Mouse (Mus musculus): ENCODE measurements around the gene Jph3. TPM values are rescaled to one million over a fixed set of nuclear protein-coding genes. Genes with fewer than 3 reads are reported as not detected.

Jph3 gene
- polyA plus RNA-seq, 1 experiment, result 0.20 TPM

DNA sequence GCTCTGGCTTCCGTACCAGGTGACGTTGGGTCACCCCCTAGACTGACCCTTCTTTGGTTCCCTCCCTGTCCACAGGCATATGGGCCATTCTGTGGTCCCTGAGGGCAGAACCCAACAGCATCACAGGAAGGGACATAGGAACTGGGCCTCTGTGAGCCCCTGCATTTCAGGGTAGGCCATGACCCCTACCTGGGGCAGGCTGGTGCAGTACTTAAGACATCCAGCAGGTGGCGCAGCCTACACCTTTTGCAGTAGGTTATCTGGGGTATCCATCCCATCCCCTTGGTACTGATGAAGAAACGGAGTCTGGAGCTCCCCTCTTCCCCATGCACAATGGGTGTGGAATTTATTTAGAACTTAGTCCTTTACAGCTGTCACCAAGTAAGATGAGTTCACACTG, 35.0 kb upstream of the Jph3 start:
- DNase-seq, result peak; percentile 46

GRCm38 (mm10) chr8:121695585-121696184, 33.7 kb upstream of the Jph3 start:
- WGBS, result 41% methylated on average over 6 of the region's 6 CpGs

More for the DNA sequence above, 35.0 kb upstream of the Jph3 start:
- no peaks in the 10 kb centered on the region for H3K27me3 ChIP-seq (replicated peaks; ENCODE audit: control insufficient read depth, insufficient read depth, low read length)
- H3K4me1 ChIP-seq (ENCODE audit: control insufficient read depth, insufficient read depth, low read length), result 0 out of 2 replicates have a peak, but pooled peaks cover 2% of the 10 kb centered on the region
- H3K36me3 ChIP-seq (ENCODE audit: control insufficient read depth, insufficient read depth, low read length), result no peaks in the 10 kb centered on the region
- H3K4me3 ChIP-seq (ENCODE audit: insufficient read depth, low read depth, low read length), result no peak overlapping the region
- 58% methylated on average over 4 of the region's 4 CpGs for WGBS
- H3K27ac ChIP-seq (ENCODE audit: insufficient read depth, low read depth, low read length), result no peak overlapping the region
- TF ChIP-seq CTCF (conservative IDR thresholded peaks at IDR 0.05; ENCODE audit: insufficient read depth, insufficient read length, low read depth, low read length), result peak; percentile 78
- TF ChIP-seq POLR2A (IDR thresholded peaks at IDR 0.05; ENCODE audit: low read depth, low read length), result no peak

GRCm38 (mm10) chr8:121697735-121698614, 31.4 kb upstream of the Jph3 start:
- 17% methylated on average over 17 of the region's 17 CpGs for WGBS
- Histone ChIP-seq H3K27me3 (replicated peaks; ENCODE audit: control insufficient read depth, insufficient read depth, low read length) (no peaks in the 10 kb centered on the region), H3K36me3 (ENCODE audit: control insufficient read depth, insufficient read depth, low read length) (no peaks in the 10 kb centered on the region), H3K27ac (ENCODE audit: insufficient read depth, low read depth, low read length) (no peak overlapping the region), H3K4me1 (ENCODE audit: control insufficient read depth, insufficient read depth, low read length) (0 out of 2 replicates have a peak, but pooled peaks cover 2% of the 10 kb centered on the region), H3K4me3 (ENCODE audit: insufficient read depth, low read depth, low read length) (no peak overlapping the region)
- DNase-seq, result no peak
- TF ChIP-seq CTCF (conservative IDR thresholded peaks at IDR 0.05; ENCODE audit: insufficient read depth, insufficient read length, low read depth, low read length) (no peak), POLR2A (IDR thresholded peaks at IDR 0.05; ENCODE audit: low read depth, low read length) (no peak)

More at GRCm38 (mm10) chr8:121695585-121696184, 33.7 kb upstream of the Jph3 start:
- Histone ChIP-seq H3K27ac (ENCODE audit: insufficient read depth, low read depth, low read length) (no peak overlapping the region; the same call in 1 of the 2 replicates), H3K27me3 (replicated peaks; ENCODE audit: control insufficient read depth, insufficient read depth, low read length) (no peaks in the 10 kb centered on the region), H3K36me3 (ENCODE audit: control insufficient read depth, insufficient read depth, low read length) (no peaks in the 10 kb centered on the region), H3K4me1 (ENCODE audit: control insufficient read depth, insufficient read depth, low read length) (0 out of 2 replicates have a peak, but pooled peaks cover 2% of the 10 kb centered on the region), H3K4me3 (ENCODE audit: insufficient read depth, low read depth, low read length) (no peak overlapping the region)
- no peak for TF ChIP-seq POLR2A (IDR thresholded peaks at IDR 0.05; ENCODE audit: low read depth, low read length)
- TF ChIP-seq CTCF (conservative IDR thresholded peaks at IDR 0.05; ENCODE audit: insufficient read depth, insufficient read length, low read depth, low read length), result no peak
- peak; percentile 95 for DNase-seq

- no peaks in the 10 kb centered on the region for H3K27me3 ChIP-seq (replicated peaks; ENCODE audit: control insufficient read depth, insufficient read depth, low read length)
- H3K27ac ChIP-seq (ENCODE audit: insufficient read depth, low read depth, low read length), result no peak overlapping the region
- no peak for DNase-seq
- no peak overlapping the region for H3K4me3 ChIP-seq (ENCODE audit: insufficient read depth, low read depth, low read length)
- 0 out of 2 replicates have a peak, but pooled peaks cover 2% of the 10 kb centered on the region for H3K4me1 ChIP-seq (ENCODE audit: control insufficient read depth, insufficient read depth, low read length)
- no peak for TF ChIP-seq CTCF (conservative IDR thresholded peaks at IDR 0.05; ENCODE audit: insufficient read depth, insufficient read length, low read depth, low read length)
- no peak for TF ChIP-seq POLR2A (IDR thresholded peaks at IDR 0.05; ENCODE audit: low read depth, low read length)
- no peaks in the 10 kb centered on the region for H3K36me3 ChIP-seq (ENCODE audit: control insufficient read depth, insufficient read depth, low read length)
- WGBS, result 17% methylated on average over 9 of the region's 9 CpGs
These were observed 30.8 kb upstream of the Jph3 start for GRCm38 (mm10) chr8:121698615-121699101.

DNA sequence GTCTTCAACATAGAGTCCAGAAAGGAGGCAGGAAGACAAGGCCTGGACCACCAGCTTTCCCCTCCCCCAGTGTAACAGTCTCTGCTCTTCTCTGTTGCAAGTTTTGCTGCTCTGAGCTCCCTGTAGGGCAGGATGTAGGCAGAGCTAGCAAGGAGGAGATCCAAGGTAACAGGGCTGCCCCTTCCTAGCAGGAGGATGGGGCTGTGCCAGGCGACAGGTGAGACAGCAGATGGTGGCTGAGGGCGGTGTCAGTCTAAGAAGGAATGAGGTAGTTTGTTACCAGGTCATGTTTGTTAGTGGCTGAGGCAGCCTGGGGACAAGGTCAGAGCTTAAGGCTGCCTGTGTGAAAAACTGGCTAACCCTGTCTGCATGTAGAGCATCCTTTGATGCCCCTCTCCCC, 29.5 kb upstream of the Jph3 start:
- WGBS, result 98% methylated on average over 2 of the region's 2 CpGs
- no peaks in the 10 kb centered on the region for H3K36me3 ChIP-seq (ENCODE audit: control insufficient read depth, insufficient read depth, low read length)
- 0 out of 2 replicates have a peak, but pooled peaks cover 2% of the 10 kb centered on the region for H3K4me1 ChIP-seq (ENCODE audit: control insufficient read depth, insufficient read depth, low read length)
- no peak overlapping the region for H3K4me3 ChIP-seq (ENCODE audit: insufficient read depth, low read depth, low read length)
- no peaks in the 10 kb centered on the region for H3K27me3 ChIP-seq (replicated peaks; ENCODE audit: control insufficient read depth, insufficient read depth, low read length)
- no peak overlapping the region for H3K27ac ChIP-seq (ENCODE audit: insufficient read depth, low read depth, low read length)
- DNase-seq, result no peak
- TF ChIP-seq CTCF (conservative IDR thresholded peaks at IDR 0.05; ENCODE audit: insufficient read depth, insufficient read length, low read depth, low read length) (no peak), POLR2A (IDR thresholded peaks at IDR 0.05; ENCODE audit: low read depth, low read length) (no peak)

DNA sequence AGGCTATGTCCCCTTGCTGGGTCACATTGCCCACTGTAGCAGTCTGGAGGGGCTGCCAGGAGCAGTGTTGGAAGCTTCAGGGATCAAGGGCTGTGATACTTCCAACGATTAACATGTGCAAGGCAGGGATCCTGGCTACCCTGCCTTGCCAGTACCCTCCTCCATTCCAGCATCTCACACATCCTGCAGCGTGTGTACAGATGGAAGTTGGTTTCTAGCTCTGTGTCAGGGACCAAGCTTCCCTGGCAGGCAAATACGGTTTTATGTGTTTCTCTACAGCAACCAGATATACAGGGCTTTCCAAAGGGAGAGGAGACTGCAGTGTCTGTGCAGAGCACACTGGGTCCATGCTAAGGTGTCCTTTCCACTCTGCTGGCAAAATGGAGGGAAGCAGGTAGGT, 24.2 kb upstream of the Jph3 start:
- WGBS, result 50% methylated on average over 3 of the region's 3 CpGs
- Histone ChIP-seq H3K27me3 (replicated peaks; ENCODE audit: control insufficient read depth, insufficient read depth, low read length) (no peaks in the 10 kb centered on the region), H3K36me3 (ENCODE audit: control insufficient read depth, insufficient read depth, low read length) (no peaks in the 10 kb centered on the region), H3K4me1 (ENCODE audit: control insufficient read depth, insufficient read depth, low read length) (no peaks in the 10 kb centered on the region), H3K4me3 (ENCODE audit: insufficient read depth, low read depth, low read length) (no peak overlapping the region), H3K27ac (ENCODE audit: insufficient read depth, low read depth, low read length) (no peak overlapping the region)
- TF ChIP-seq CTCF (conservative IDR thresholded peaks at IDR 0.05; ENCODE audit: insufficient read depth, insufficient read length, low read depth, low read length) (no peak), POLR2A (IDR thresholded peaks at IDR 0.05; ENCODE audit: low read depth, low read length) (no peak)
- no peak for DNase-seq

GRCm38 (mm10) chr8:121706956-121707355, 22.5 kb upstream of the Jph3 start:
- no peaks in the 10 kb centered on the region for H3K4me1 ChIP-seq (ENCODE audit: control insufficient read depth, insufficient read depth, low read length)
- 45% methylated on average over 11 of the region's 11 CpGs for WGBS
- no peaks in the 10 kb centered on the region for H3K36me3 ChIP-seq (ENCODE audit: control insufficient read depth, insufficient read depth, low read length)
- no peaks in the 10 kb centered on the region for H3K27me3 ChIP-seq (replicated peaks; ENCODE audit: control insufficient read depth, insufficient read depth, low read length)
- peak; percentile 52 for DNase-seq
- TF ChIP-seq POLR2A (IDR thresholded peaks at IDR 0.05; ENCODE audit: low read depth, low read length) (no peak), CTCF (conservative IDR thresholded peaks at IDR 0.05; ENCODE audit: insufficient read depth, insufficient read length, low read depth, low read length) (no peak)
- no peak overlapping the region for H3K27ac ChIP-seq (ENCODE audit: insufficient read depth, low read depth, low read length)
- H3K4me3 ChIP-seq (ENCODE audit: insufficient read depth, low read depth, low read length), result no peak overlapping the region

All from kidney, adult 2 months (tissue).